Mouse (Mus musculus) embryonic facial prominence, embryonic 12.5 days (tissue): ENCODE data around the gene Rfxank. TPM values are rescaled to one million over a fixed set of nuclear protein-coding genes. Genes with fewer than 3 reads are reported as not detected.

Experiments used
- microRNA-seq: library from miRNA; unstranded; fragments of <30 nt; microRNA quantifications from one replicate; pipeline ENCODE4, GENCODE M21; 2017
- polyA plus RNA-seq: library from polyadenylated mRNA; unstranded; fragments of >200 nt; fragmentation: Nextera tagmentation; extraction: Ambion mirVana; gene quantifications from 2 replicates; pipeline ENCODE4 v1.2.1, GENCODE M21; 2016

Gene Rfxank
- polyA plus RNA-seq, 1 experiment from 2014 or later, result 25.8 TPM

Small RNAs within 50 kb of the gene (microRNA-seq; reads per million reads assigned to microRNA genes)
- gene Mir7066, result not detected

Other genes starting within 250 kb of the Rfxank start
- 4.1 and 5.1 TPM in 2 replicates for gene Tssk6, start 237.0 kb downstream of the Rfxank start, polyA plus RNA-seq
- 168 and 171 TPM in 2 replicates for gene Ndufa13, start 236.6 kb downstream of the Rfxank start, polyA plus RNA-seq
- 4.8 and 4.9 TPM in 2 replicates for gene Yjefn3, start 236.4 kb downstream of the Rfxank start, polyA plus RNA-seq
- gene Gatad2a, start 142.8 kb downstream of the Rfxank start, polyA plus RNA-seq, result 49.8 and 63.0 TPM in 2 replicates
- 64.0 and 65.4 TPM in 2 replicates for gene Mau2, start 96.4 kb downstream of the Rfxank start, polyA plus RNA-seq
- 55.3 and 56.7 TPM in 2 replicates for gene Sugp1, start 96.3 kb downstream of the Rfxank start, polyA plus RNA-seq
- 0.58 and 1.3 TPM in 2 replicates for gene Tm6sf2, start 66.2 kb downstream of the Rfxank start, polyA plus RNA-seq
- 0.04 and 0.06 TPM in 2 replicates for gene Hapln4, start 55.7 kb downstream of the Rfxank start, polyA plus RNA-seq
- gene Ncan, start 18.3 kb downstream of the Rfxank start, polyA plus RNA-seq, result 4.1 and 6.1 TPM in 2 replicates
- 24.2 and 25.0 TPM in 2 replicates for gene Nr2c2ap, start 7.8 kb downstream of the Rfxank start, polyA plus RNA-seq
- gene Borcs8, start 345 bp upstream of the Rfxank start, polyA plus RNA-seq, result 46.5 and 46.7 TPM in 2 replicates
- gene Mef2b, start 557 bp upstream of the Rfxank start, polyA plus RNA-seq, result 1.4 and 1.9 TPM in 2 replicates
- gene Tmem161a, start 33.2 kb upstream of the Rfxank start, polyA plus RNA-seq, result 65.9 and 72.0 TPM in 2 replicates
- gene Slc25a42, start 73.2 kb upstream of the Rfxank start, polyA plus RNA-seq, result 4.4 and 4.6 TPM in 2 replicates
- gene Sugp2, start 95.1 kb upstream of the Rfxank start, polyA plus RNA-seq, result 47.5 and 54.0 TPM in 2 replicates
- 28.7 and 33.3 TPM in 2 replicates for gene Armc6, start 95.3 kb upstream of the Rfxank start, polyA plus RNA-seq
- 89.4 and 89.6 TPM in 2 replicates for gene Homer3, start 143.7 kb upstream of the Rfxank start, polyA plus RNA-seq
- gene Ddx49, start 163.3 kb upstream of the Rfxank start, polyA plus RNA-seq, result 54.8 and 58.9 TPM in 2 replicates
- 267 and 295 TPM in 2 replicates for gene Cope, start 163.4 kb upstream of the Rfxank start, polyA plus RNA-seq
- gene Cers1, start 176.6 kb upstream of the Rfxank start, polyA plus RNA-seq, result 10.0 and 11.1 TPM in 2 replicates
- gene Gdf1, start 190.7 kb upstream of the Rfxank start, polyA plus RNA-seq, result 2.1 and 3.2 TPM in 2 replicates
- gene Upf1, start 214.1 kb upstream of the Rfxank start, polyA plus RNA-seq, result 33.7 and 36.0 TPM in 2 replicates
- gene Comp, start 234.4 kb upstream of the Rfxank start, polyA plus RNA-seq, result 0.61 and 1.4 TPM in 2 replicates